Mouse (Mus musculus): ENCODE results near the gene Ngrn. TPM values are rescaled to one million over a fixed set of nuclear protein-coding genes. Genes with fewer than 3 reads are reported as not detected.

Gene Ngrn
- total RNA-seq, 2 experiments from 2014 or later, result 18.8 to 31.9 TPM

- no peak for ATAC-seq (replicated peaks; ENCODE audit: low FRiP score, poor library complexity, severe bottlenecking)
These were observed 36.0 kb downstream of the Ngrn start for GRCm38 (mm10) chr7:80297041-80297440.

- ATAC-seq (replicated peaks; ENCODE audit: low FRiP score, poor library complexity, severe bottlenecking), result no peak
These were observed 37.7 kb downstream of the Ngrn start for GRCm38 (mm10) chr7:80298754-80299153.

- no peak for ATAC-seq (replicated peaks; ENCODE audit: low FRiP score, poor library complexity, severe bottlenecking)
These were observed 38.6 kb downstream of the Ngrn start for GRCm38 (mm10) chr7:80299568-80299967.

GRCm38 (mm10) chr7:80301522-80301921, 40.5 kb downstream of the Ngrn start:
- no peak for ATAC-seq (replicated peaks; ENCODE audit: low FRiP score, poor library complexity, severe bottlenecking)

- no peak for ATAC-seq (replicated peaks; ENCODE audit: low FRiP score, poor library complexity, severe bottlenecking)
These were observed 46.8 kb downstream of the Ngrn start for GRCm38 (mm10) chr7:80307766-80308165.

GRCm38 (mm10) chr7:80310771-80311170, 49.8 kb downstream of the Ngrn start:
- ATAC-seq (replicated peaks; ENCODE audit: low FRiP score, poor library complexity, severe bottlenecking), result no peak

Other genes with a start within 250 kb of the Ngrn start
- gene Zfp710, start 236.4 kb upstream of the Ngrn start, total RNA-seq (2015; ENCODE audit: low replicate concordance), result 5.4 and 10.9 TPM in 2 replicates
- gene Zfp710, start 236.4 kb upstream of the Ngrn start, total RNA-seq (2017; ENCODE audit: low replicate concordance), result 2.4 and 3.6 TPM in 2 replicates
- 11.7 and 45.8 TPM in 2 replicates for gene Idh2, start 145.8 kb upstream of the Ngrn start, total RNA-seq (2015; ENCODE audit: low replicate concordance)
- gene Idh2, start 145.8 kb upstream of the Ngrn start, total RNA-seq (2017; ENCODE audit: low replicate concordance), result 14.7 and 16.7 TPM in 2 replicates
- gene Sema4b, start 74.4 kb upstream of the Ngrn start, total RNA-seq (2015; ENCODE audit: low replicate concordance), result 106 and 122 TPM in 2 replicates
- 105 and 126 TPM in 2 replicates for gene Sema4b, start 74.4 kb upstream of the Ngrn start, total RNA-seq (2017; ENCODE audit: low replicate concordance)
- gene Cib1, start 28.4 kb upstream of the Ngrn start, total RNA-seq (2015; ENCODE audit: low replicate concordance), result 69.2 and 73.8 TPM in 2 replicates
- gene Cib1, start 28.4 kb upstream of the Ngrn start, total RNA-seq (2017; ENCODE audit: low replicate concordance), result 70.2 and 70.4 TPM in 2 replicates
- 1.3 and 5.4 TPM in 2 replicates for gene Gdpgp1, start 28.4 kb upstream of the Ngrn start, total RNA-seq (2015; ENCODE audit: low replicate concordance)
- 0.08 and 0.64 TPM in 2 replicates for gene Gdpgp1, start 28.4 kb upstream of the Ngrn start, total RNA-seq (2017; ENCODE audit: low replicate concordance)
- 2.9 TPM in 1 of 2 replicates, not detected in the other for gene Ttll13, start 14.8 kb upstream of the Ngrn start, total RNA-seq (2015; ENCODE audit: low replicate concordance)
- gene Ttll13, start 14.8 kb upstream of the Ngrn start, total RNA-seq (2017; ENCODE audit: low replicate concordance), result not detected in 2 replicates
- gene Vps33b, start 8.4 kb downstream of the Ngrn start, total RNA-seq (2015; ENCODE audit: low replicate concordance), result 23.4 and 28.5 TPM in 2 replicates
- 4.9 and 27.5 TPM in 2 replicates for gene Vps33b, start 8.4 kb downstream of the Ngrn start, total RNA-seq (2017; ENCODE audit: low replicate concordance)
- 893 and 1,097 TPM in 2 replicates for gene Prc1, start 33.2 kb downstream of the Ngrn start, total RNA-seq (2015; ENCODE audit: low replicate concordance)
- 1,788 and 2,160 TPM in 2 replicates for gene Prc1, start 33.2 kb downstream of the Ngrn start, total RNA-seq (2017; ENCODE audit: low replicate concordance)
- gene Rccd1, start 63.2 kb downstream of the Ngrn start, total RNA-seq (2015; ENCODE audit: low replicate concordance), result 3.8 and 12.6 TPM in 2 replicates
- 1.1 and 6.3 TPM in 2 replicates for gene Rccd1, start 63.2 kb downstream of the Ngrn start, total RNA-seq (2017; ENCODE audit: low replicate concordance)
- gene Unc45a, start 79.8 kb downstream of the Ngrn start, total RNA-seq (2015; ENCODE audit: low replicate concordance), result 1.4 and 2.5 TPM in 2 replicates
- 2.2 and 14.5 TPM in 2 replicates for gene Unc45a, start 79.8 kb downstream of the Ngrn start, total RNA-seq (2017; ENCODE audit: low replicate concordance)
- gene Hddc3, start 81.9 kb downstream of the Ngrn start, total RNA-seq (2015; ENCODE audit: low replicate concordance), result 1.3 and 24.9 TPM in 2 replicates
- gene Hddc3, start 81.9 kb downstream of the Ngrn start, total RNA-seq (2017; ENCODE audit: low replicate concordance), result 4.4 TPM in 1 of 2 replicates, not detected in the other
- 6.5 and 13.0 TPM in 2 replicates for gene Man2a2, start 110.2 kb downstream of the Ngrn start, total RNA-seq (2015; ENCODE audit: low replicate concordance)
- gene Man2a2, start 110.2 kb downstream of the Ngrn start, total RNA-seq (2017; ENCODE audit: low replicate concordance), result 5.1 and 7.8 TPM in 2 replicates
- gene Fes, start 126.7 kb downstream of the Ngrn start, total RNA-seq (2015; ENCODE audit: low replicate concordance), result 31.0 and 53.2 TPM in 2 replicates
- 9.1 and 17.2 TPM in 2 replicates for gene Fes, start 126.7 kb downstream of the Ngrn start, total RNA-seq (2017; ENCODE audit: low replicate concordance)
- 22.7 and 51.1 TPM in 2 replicates for gene Furin, start 144.2 kb downstream of the Ngrn start, total RNA-seq (2015; ENCODE audit: low replicate concordance)
- 24.6 and 28.2 TPM in 2 replicates for gene Furin, start 144.2 kb downstream of the Ngrn start, total RNA-seq (2017; ENCODE audit: low replicate concordance)